Mouse (Mus musculus): ENCODE data around the gene Ano4. TPM values are rescaled to one million over a fixed set of nuclear protein-coding genes. Genes with fewer than 3 reads are reported as not detected.

Ano4 gene
- polyA plus RNA-seq, 1 experiment from 2014 or later = 0.18 TPM

- Histone ChIP-seq H3K27ac (ENCODE audit: low read length) (no peak overlapping the region), H3K4me1 (ENCODE audit: control insufficient read depth, low read depth, low read length) (no peaks in the 10 kb centered on the region), H3K36me3 (ENCODE audit: control insufficient read depth, insufficient read depth) (no peaks in the 10 kb centered on the region), H3K9ac (ENCODE audit: low read depth, low read length) (no peak overlapping the region), H3K4me3 (ENCODE audit: low read depth, low read length) (no peak overlapping the region), H3K27me3 (ENCODE audit: control insufficient read depth, insufficient read depth, low read depth, low read length) (no peaks in the 10 kb centered on the region), H3K9me3 (replicated peaks; ENCODE audit: control insufficient read depth, low read length) (no peaks in the 10 kb centered on the region), H3K4me2 (ENCODE audit: low read depth, low read length) (no peak overlapping the region)
- WGBS (ENCODE audit: insufficient replicate concordance) = 50% methylated on average over 2 of the region's 2 CpGs
- no peak for ATAC-seq (ENCODE audit: low read depth)
These were observed 189.6 kb downstream of the Ano4 start for GRCm38 (mm10) chr10:89154797-89155465.

GRCm38 (mm10) chr10:89149166-89149565 is 195.4 kb downstream of the Ano4 start:
- H3K9me3 ChIP-seq (replicated peaks; ENCODE audit: control insufficient read depth, low read length) = no peaks in the 10 kb centered on the region
- H3K9ac ChIP-seq (ENCODE audit: low read depth, low read length) = no peak overlapping the region
- no peak overlapping the region for H3K4me2 ChIP-seq (ENCODE audit: low read depth, low read length)
- H3K4me1 ChIP-seq (ENCODE audit: control insufficient read depth, low read depth, low read length) = no peaks in the 10 kb centered on the region
- no peak for ATAC-seq (ENCODE audit: low read depth)
- no peaks in the 10 kb centered on the region for H3K27me3 ChIP-seq (ENCODE audit: control insufficient read depth, insufficient read depth, low read depth, low read length)
- H3K4me3 ChIP-seq (ENCODE audit: low read depth, low read length) = no peak overlapping the region
- H3K27ac ChIP-seq (ENCODE audit: low read length) = no peak overlapping the region
- 73% methylated on average over 11 of the region's 11 CpGs for WGBS (ENCODE audit: insufficient replicate concordance)
- no peaks in the 10 kb centered on the region for H3K36me3 ChIP-seq (ENCODE audit: control insufficient read depth, insufficient read depth)

- Histone ChIP-seq H3K9me3 (replicated peaks; ENCODE audit: control insufficient read depth, low read length) (no peaks in the 10 kb centered on the region), H3K4me1 (ENCODE audit: control insufficient read depth, low read depth, low read length) (no peaks in the 10 kb centered on the region), H3K27me3 (ENCODE audit: control insufficient read depth, insufficient read depth, low read depth, low read length) (no peaks in the 10 kb centered on the region), H3K9ac (ENCODE audit: low read depth, low read length) (no peak overlapping the region), H3K4me3 (ENCODE audit: low read depth, low read length) (no peak overlapping the region), H3K27ac (ENCODE audit: low read length) (no peak overlapping the region), H3K4me2 (ENCODE audit: low read depth, low read length) (no peak overlapping the region), H3K36me3 (ENCODE audit: control insufficient read depth, insufficient read depth) (no peaks in the 10 kb centered on the region)
- 41% methylated on average over 6 of the region's 6 CpGs for WGBS (ENCODE audit: insufficient replicate concordance)
- ATAC-seq (ENCODE audit: low read depth) = no peak
These were observed 223.2 kb downstream of the Ano4 start for GRCm38 (mm10) chr10:89121391-89121790.

DNA sequence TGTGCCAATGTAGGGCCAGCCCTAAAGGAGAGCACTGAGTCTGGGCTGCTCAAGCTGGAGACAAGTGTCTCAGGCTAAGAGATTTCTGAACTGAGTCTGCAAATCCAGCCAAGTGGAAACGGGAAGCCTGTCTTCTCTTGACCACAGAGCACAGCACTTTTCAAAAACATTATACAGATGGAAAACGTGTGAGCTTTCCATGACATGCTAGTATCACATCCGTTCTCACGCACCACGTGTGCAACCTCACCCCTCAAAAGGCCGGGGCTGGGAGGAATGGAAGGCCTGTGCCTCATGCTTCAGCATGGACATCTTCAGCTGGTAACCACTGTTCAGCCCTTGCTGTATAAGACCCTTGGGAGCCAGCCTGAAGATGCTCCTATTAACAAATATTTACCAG is 230.2 kb downstream of the Ano4 start:
- no peak for ATAC-seq (ENCODE audit: low read depth)
- Histone ChIP-seq H3K4me2 (ENCODE audit: low read depth, low read length) (no peak overlapping the region), H3K4me3 (ENCODE audit: low read depth, low read length) (no peak overlapping the region), H3K9ac (ENCODE audit: low read depth, low read length) (no peak overlapping the region), H3K27me3 (ENCODE audit: control insufficient read depth, insufficient read depth, low read depth, low read length) (no peaks in the 10 kb centered on the region), H3K27ac (ENCODE audit: low read length) (no peak overlapping the region), H3K36me3 (ENCODE audit: control insufficient read depth, insufficient read depth) (no peaks in the 10 kb centered on the region), H3K4me1 (ENCODE audit: control insufficient read depth, low read depth, low read length) (no peaks in the 10 kb centered on the region), H3K9me3 (replicated peaks; ENCODE audit: control insufficient read depth, low read length) (no peaks in the 10 kb centered on the region)
- 65% methylated on average over 6 of the region's 6 CpGs for WGBS (ENCODE audit: insufficient replicate concordance)

DNA sequence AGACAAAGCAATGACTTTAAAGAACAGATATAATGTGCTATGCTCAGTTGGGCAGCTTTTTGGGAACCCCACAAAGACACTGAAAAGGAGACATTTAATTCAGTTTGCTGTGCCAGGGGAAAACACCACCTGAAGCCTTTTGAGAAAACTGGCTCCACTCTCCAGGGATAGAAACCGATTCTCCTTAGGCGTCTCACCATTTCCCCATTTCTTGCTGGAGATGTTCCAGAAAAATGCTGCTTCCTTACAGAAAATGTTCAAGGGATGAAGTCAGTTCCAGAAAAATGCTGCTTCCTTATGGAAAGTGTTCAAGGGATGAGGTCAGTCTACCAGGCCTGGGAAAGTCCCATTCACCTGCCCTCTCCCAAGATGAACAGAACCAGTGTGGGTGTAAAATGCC is 233.1 kb downstream of the Ano4 start:
- Histone ChIP-seq H3K9me3 (replicated peaks; ENCODE audit: control insufficient read depth, low read length) (no peaks in the 10 kb centered on the region), H3K4me2 (ENCODE audit: low read depth, low read length) (no peak overlapping the region), H3K4me3 (ENCODE audit: low read depth, low read length) (no peak overlapping the region), H3K36me3 (ENCODE audit: control insufficient read depth, insufficient read depth) (no peaks in the 10 kb centered on the region), H3K27ac (ENCODE audit: low read length) (no peak overlapping the region), H3K27me3 (ENCODE audit: control insufficient read depth, insufficient read depth, low read depth, low read length) (no peaks in the 10 kb centered on the region), H3K4me1 (ENCODE audit: control insufficient read depth, low read depth, low read length) (no peaks in the 10 kb centered on the region), H3K9ac (ENCODE audit: low read depth, low read length) (no peak overlapping the region)
- WGBS (ENCODE audit: insufficient replicate concordance) = 69% methylated on average over 2 of the region's 2 CpGs
- no peak for ATAC-seq (ENCODE audit: low read depth)

DNA sequence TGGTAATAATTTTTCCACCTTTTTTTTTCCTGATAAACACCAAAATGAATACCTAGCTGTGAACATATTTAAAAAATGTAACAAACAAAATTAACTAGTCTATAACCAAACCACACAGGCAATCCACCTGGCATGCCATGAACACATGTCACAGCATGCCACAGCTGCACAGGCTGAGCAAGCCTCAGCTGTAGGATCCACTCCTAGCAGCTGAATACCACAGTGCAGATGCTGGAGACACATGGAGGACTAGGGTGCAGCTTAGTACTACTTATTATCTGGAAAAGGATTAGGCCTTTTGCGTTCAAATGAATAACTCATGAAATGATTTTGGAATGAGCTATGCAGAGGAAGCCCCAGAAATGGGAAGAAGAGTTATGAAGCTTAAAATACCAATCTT is 233.6 kb downstream of the Ano4 start:
- no peak for ATAC-seq (ENCODE audit: low read depth)

GRCm38 (mm10) chr10:89103594-89103993 is 241.0 kb downstream of the Ano4 start:
- Histone ChIP-seq H3K27ac (ENCODE audit: low read length) (no peak overlapping the region), H3K4me2 (ENCODE audit: low read depth, low read length) (no peak overlapping the region), H3K4me3 (ENCODE audit: low read depth, low read length) (no peak overlapping the region), H3K9ac (ENCODE audit: low read depth, low read length) (no peak overlapping the region), H3K4me1 (ENCODE audit: control insufficient read depth, low read depth, low read length) (no peaks in the 10 kb centered on the region), H3K9me3 (replicated peaks; ENCODE audit: control insufficient read depth, low read length) (no peaks in the 10 kb centered on the region), H3K27me3 (ENCODE audit: control insufficient read depth, insufficient read depth, low read depth, low read length) (no peaks in the 10 kb centered on the region), H3K36me3 (ENCODE audit: control insufficient read depth, insufficient read depth) (no peaks in the 10 kb centered on the region)
- no peak for ATAC-seq (ENCODE audit: low read depth)
- WGBS (ENCODE audit: insufficient replicate concordance) = 56% methylated on average over 2 of the region's 2 CpGs

More for the DNA sequence above, 233.6 kb downstream of the Ano4 start:
- 64% methylated on average over 1 of the region's 1 CpGs for WGBS (ENCODE audit: insufficient replicate concordance)
- no peaks in the 10 kb centered on the region for H3K9me3 ChIP-seq (replicated peaks; ENCODE audit: control insufficient read depth, low read length)
- H3K9ac ChIP-seq (ENCODE audit: low read depth, low read length) = no peak overlapping the region
- H3K27me3 ChIP-seq (ENCODE audit: control insufficient read depth, insufficient read depth, low read depth, low read length) = no peaks in the 10 kb centered on the region
- H3K36me3 ChIP-seq (ENCODE audit: control insufficient read depth, insufficient read depth) = no peaks in the 10 kb centered on the region
- H3K4me2 ChIP-seq (ENCODE audit: low read depth, low read length) = no peak overlapping the region
- H3K4me1 ChIP-seq (ENCODE audit: control insufficient read depth, low read depth, low read length) = no peaks in the 10 kb centered on the region
- no peak overlapping the region for H3K27ac ChIP-seq (ENCODE audit: low read length)
- H3K4me3 ChIP-seq (ENCODE audit: low read depth, low read length) = no peak overlapping the region

DNA sequence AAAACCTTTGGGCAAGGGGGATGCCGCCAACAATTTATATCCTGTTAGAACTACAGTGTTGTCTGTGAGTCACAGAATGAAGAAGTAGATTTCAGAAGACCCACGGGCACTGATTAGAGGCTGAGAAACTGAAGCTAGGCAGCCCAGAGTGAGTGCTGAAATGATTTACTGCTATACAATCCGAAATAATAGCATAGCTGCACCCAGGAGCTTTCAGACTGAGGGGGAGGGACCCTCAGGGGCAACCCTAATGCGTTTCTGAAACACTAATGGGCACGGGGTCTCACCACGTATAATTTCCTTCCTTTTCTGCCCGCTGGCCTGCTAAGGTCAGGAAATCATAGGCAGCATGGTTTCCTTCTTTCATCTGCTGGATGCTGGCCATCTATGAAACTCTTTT is 242.5 kb downstream of the Ano4 start:
- 23% methylated on average over 7 of the region's 7 CpGs for WGBS (ENCODE audit: insufficient replicate concordance)
- H3K27ac ChIP-seq (ENCODE audit: low read length) = no peak overlapping the region
- no peak for ATAC-seq (ENCODE audit: low read depth)
- no peaks in the 10 kb centered on the region for H3K4me1 ChIP-seq (ENCODE audit: control insufficient read depth, low read depth, low read length)
- H3K4me3 ChIP-seq (ENCODE audit: low read depth, low read length) = no peak overlapping the region
- H3K9ac ChIP-seq (ENCODE audit: low read depth, low read length) = no peak overlapping the region
- H3K9me3 ChIP-seq (replicated peaks; ENCODE audit: control insufficient read depth, low read length) = no peaks in the 10 kb centered on the region
- H3K27me3 ChIP-seq (ENCODE audit: control insufficient read depth, insufficient read depth, low read depth, low read length) = no peaks in the 10 kb centered on the region
- H3K36me3 ChIP-seq (ENCODE audit: control insufficient read depth, insufficient read depth) = no peaks in the 10 kb centered on the region
- H3K4me2 ChIP-seq (ENCODE audit: low read depth, low read length) = no peak overlapping the region

DNA sequence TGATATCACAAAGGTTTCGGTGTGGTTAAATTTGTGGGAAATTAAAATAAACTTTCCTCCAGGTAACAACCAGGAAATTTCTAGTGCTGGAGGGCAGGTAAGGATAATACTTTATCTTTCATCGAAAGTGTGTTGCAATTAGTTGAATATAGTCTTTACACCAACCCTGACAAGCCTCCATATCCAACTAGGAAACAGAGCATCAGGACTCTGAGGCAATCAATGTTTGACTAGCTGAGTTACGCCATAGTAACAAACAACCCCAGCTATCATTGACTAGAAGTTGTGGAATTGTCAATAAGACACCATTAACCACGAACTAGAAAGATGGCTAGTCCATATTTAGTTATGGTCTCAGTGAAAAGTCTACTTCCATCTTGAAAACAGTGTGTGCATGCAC is 246.4 kb downstream of the Ano4 start:
- no peak overlapping the region for H3K27ac ChIP-seq (ENCODE audit: low read length)
- no peak for ATAC-seq (ENCODE audit: low read depth)
- H3K9me3 ChIP-seq (replicated peaks; ENCODE audit: control insufficient read depth, low read length) = no peaks in the 10 kb centered on the region
- H3K36me3 ChIP-seq (ENCODE audit: control insufficient read depth, insufficient read depth) = no peaks in the 10 kb centered on the region
- no peak overlapping the region for H3K9ac ChIP-seq (ENCODE audit: low read depth, low read length)
- no peaks in the 10 kb centered on the region for H3K27me3 ChIP-seq (ENCODE audit: control insufficient read depth, insufficient read depth, low read depth, low read length)
- no peak overlapping the region for H3K4me2 ChIP-seq (ENCODE audit: low read depth, low read length)
- 45% methylated on average over 4 of the region's 4 CpGs for WGBS (ENCODE audit: insufficient replicate concordance)
- H3K4me1 ChIP-seq (ENCODE audit: control insufficient read depth, low read depth, low read length) = no peaks in the 10 kb centered on the region; the same call in 1 of the 2 replicates
- no peak overlapping the region for H3K4me3 ChIP-seq (ENCODE audit: low read depth, low read length)

All from liver, embryonic 16.5 days (tissue).